Mouse (Mus musculus) gonadal fat pad, adult 2 months (tissue): ENCODE data around the gene Tmeff1. TPM values are rescaled to one million over a fixed set of nuclear protein-coding genes. Genes with fewer than 3 reads are reported as not detected.
A peak's percentile ranks its signal among the peaks of the same experiment; 100 is the strongest.
"Not testable (repeated sequence)": the region's sequence is repeated elsewhere in the genome, so short reads cannot be mapped to it uniquely, and the experiment has no call there.

Source experiments
- DNase-seq: peaks from one replicate; pipeline ENCODE4 v3.0.0-alpha.2; 2012; ENCODE audit warnings: low read depth
- polyA plus RNA-seq: library from polyadenylated mRNA; depleted of rRNA; stranded (reverse); fragments of >200 nt; gene quantifications from 2 replicates; pipeline ENCODE4 v1.2.3, GENCODE M21; 2012; rRNA removed

Gene Tmeff1
- polyA plus RNA-seq, 1 experiment = 7.1 TPM

- no peak for DNase-seq
These were observed 91.7 kb downstream of the Tmeff1 start for GRCm38 (mm10) chr4:48676570-48677185.

GRCm38 (mm10) chr4:48677276-48677675 lies 92.3 kb downstream of the Tmeff1 start:
- DNase-seq = no peak

- no peak for DNase-seq
These were observed 92.8 kb downstream of the Tmeff1 start for GRCm38 (mm10) chr4:48677812-48678211.

GRCm38 (mm10) chr4:48678793-48679192 lies 93.8 kb downstream of the Tmeff1 start:
- DNase-seq = no peak

- not testable (repeated sequence) for DNase-seq
These were observed 94.8 kb downstream of the Tmeff1 start for GRCm38 (mm10) chr4:48679728-48680127.

GRCm38 (mm10) chr4:48680214-48680613 lies 95.2 kb downstream of the Tmeff1 start:
- peak; percentile 42 for DNase-seq

- peak; percentile 33 for DNase-seq
These were observed 95.8 kb downstream of the Tmeff1 start for GRCm38 (mm10) chr4:48680648-48681343.

GRCm38 (mm10) chr4:48683126-48683525 lies 98.2 kb downstream of the Tmeff1 start:
- no peak for DNase-seq

- DNase-seq = not testable (repeated sequence)
These were observed 98.7 kb downstream of the Tmeff1 start for GRCm38 (mm10) chr4:48683633-48684209.

- no peak for DNase-seq
These were observed 99.7 kb downstream of the Tmeff1 start for GRCm38 (mm10) chr4:48684593-48685187.

GRCm38 (mm10) chr4:48688148-48688547 lies 103.2 kb downstream of the Tmeff1 start:
- DNase-seq = no peak

- no peak for DNase-seq
These were observed 105.7 kb downstream of the Tmeff1 start for GRCm38 (mm10) chr4:48690640-48691039.

GRCm38 (mm10) chr4:48691793-48692437 lies 106.9 kb downstream of the Tmeff1 start:
- DNase-seq = no peak

GRCm38 (mm10) chr4:48692736-48693292 lies 107.8 kb downstream of the Tmeff1 start:
- no peak for DNase-seq

GRCm38 (mm10) chr4:48696706-48697105 lies 111.7 kb downstream of the Tmeff1 start:
- DNase-seq = no peak

- DNase-seq = no peak
These were observed 112.3 kb downstream of the Tmeff1 start for GRCm38 (mm10) chr4:48697302-48697701.

Other genes starting within 250 kb of the Tmeff1 start
- 16.5 and 18.2 TPM in 2 replicates for gene Tex10, start 111.7 kb upstream of the Tmeff1 start, polyA plus RNA-seq
- 5.5 and 7.9 TPM in 2 replicates for gene Msantd3, start 45.2 kb upstream of the Tmeff1 start, polyA plus RNA-seq
- gene Cavin4, start 78.3 kb downstream of the Tmeff1 start, polyA plus RNA-seq = 0.08 TPM in 1 of 2 replicates, not detected in the other